Mouse (Mus musculus) testis, adult 2 months (tissue): Measurements from ENCODE around the gene Rab5c. TPM values are rescaled to one million over a fixed set of nuclear protein-coding genes. Genes with fewer than 3 reads are reported as not detected.

Experiments
- H3K27ac ChIP-seq: fragments of 200-500 bp; 2 replicates; pipeline ENCODE4 v1.5.1; 2012; ENCODE audit warnings: low read depth, low read length; ENCODE audit not compliant: control insufficient read depth, insufficient read depth
- H3K27me3 ChIP-seq: fragments of 200-500 bp; 2 replicates; pipeline ENCODE4 v1.6.1; 2012; ENCODE audit warnings: mild to moderate bottlenecking, low read length, moderate library complexity; ENCODE audit not compliant: control insufficient read depth, insufficient read depth
- H3K36me3 ChIP-seq: fragments of 200-500 bp; 2 replicates; pipeline ENCODE4 v1.6.1; 2012; ENCODE audit warnings: mild to moderate bottlenecking, low read length; ENCODE audit not compliant: control insufficient read depth, insufficient read depth
- H3K4me1 ChIP-seq: fragments of 200-500 bp; 2 replicates; pipeline ENCODE4 v1.6.1; 2012; ENCODE audit warnings: low read length; ENCODE audit not compliant: control insufficient read depth, insufficient read depth
- H3K4me3 ChIP-seq: fragments of 200-500 bp; 2 replicates; pipeline ENCODE4 v1.5.1; 2012; ENCODE audit warnings: low read depth, mild to moderate bottlenecking, low read length, moderate library complexity, mixed read lengths; ENCODE audit not compliant: control insufficient read depth
- CTCF ChIP-seq: fragments of 200-500 bp; IDR thresholded peaks from 2 replicates; pipeline ENCODE4 v1.5.1; 2012; ENCODE audit warnings: low read depth, mild to moderate bottlenecking, inconsistent platforms, low read length, moderate library complexity; ENCODE audit not compliant: control insufficient read depth, insufficient read depth, insufficient replicate concordance
- POLR2A ChIP-seq: fragments of 200-500 bp; IDR thresholded peaks from 2 replicates; pipeline ENCODE4 v1.6.1; 2012; ENCODE audit warnings: low read depth, mild to moderate bottlenecking, inconsistent platforms, low read length, moderate library complexity; ENCODE audit not compliant: control insufficient read depth
- polyA plus RNA-seq: library from polyadenylated mRNA; depleted of rRNA; stranded (reverse); fragments of >200 nt; gene quantifications from 2 replicates; pipeline ENCODE4 v1.2.3, GENCODE M21; 2012

Gene Rab5c
- polyA plus RNA-seq, 1 experiment, result 90.7 TPM

- Histone ChIP-seq H3K27ac (no peak overlapping the region), H3K4me3 (peak overlapping the region; percentile 70), H3K36me3 (no peaks in the 10 kb centered on the region), H3K4me1 (peaks cover 21% of the 10 kb centered on the region), H3K27me3 (no peaks in the 10 kb centered on the region; the same call in 1 of the 2 replicates)
- TF ChIP-seq POLR2A, result peak; percentile 46; the same call in 1 of the 2 replicates
- peak; percentile 91 for TF ChIP-seq CTCF
Observed at GRCm38 (mm10) chr11:100761547-100762045, 23.6 kb upstream of the Rab5c start.

DNA sequence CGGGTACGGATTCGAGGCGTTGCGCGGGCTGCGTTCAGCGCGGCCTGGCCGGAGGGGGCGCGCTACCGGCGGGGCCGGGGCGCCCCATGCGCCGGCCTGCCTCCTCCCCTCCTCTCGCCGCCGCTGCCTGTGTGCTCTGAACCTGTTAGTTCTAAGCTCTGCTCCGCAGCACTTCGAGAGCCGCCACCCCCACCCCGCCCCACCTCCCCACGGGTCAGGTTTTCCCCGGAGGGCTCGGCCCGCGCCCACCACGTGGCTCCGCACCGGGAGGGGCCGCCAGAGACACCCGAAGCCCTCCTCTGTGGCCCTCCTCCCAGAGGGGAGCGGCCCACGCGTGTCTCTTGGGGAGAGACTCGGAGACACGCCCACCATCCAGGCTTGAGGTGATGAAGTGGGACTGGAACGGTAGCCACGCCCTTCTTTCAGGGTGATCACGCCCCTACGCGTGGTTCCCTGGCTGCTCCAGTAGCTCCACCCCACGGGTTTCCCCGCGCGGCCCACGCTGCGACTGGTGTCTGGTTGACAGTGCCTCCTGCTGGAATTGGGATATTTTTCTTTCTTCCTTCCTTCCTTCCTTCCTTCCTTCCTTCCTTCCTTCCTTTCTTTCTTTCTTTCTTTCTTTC is 21.7 kb upstream of the Rab5c start, which contains the start of gene Kcnh4:
Gene Kcnh4 (minus strand): TSS at position 332 of the 623 bp plus-strand sequence.
- H3K36me3 ChIP-seq, result no peaks in the 10 kb centered on the region
- no peak for TF ChIP-seq POLR2A
- TF ChIP-seq CTCF, result no peak
- H3K27ac ChIP-seq, result no peak within 1 kb of the TSS
- no peaks in the 10 kb centered on the region; the same call in 1 of the 2 replicates for H3K27me3 ChIP-seq
- H3K4me1 ChIP-seq, result peaks cover 21% of the 10 kb centered on the region
- H3K4me3 ChIP-seq, result peak within 1 kb of the TSS; percentile 58

- Histone ChIP-seq H3K4me3 (peak overlapping the region; percentile 49), H3K27ac (no peak overlapping the region), H3K4me1 (peaks cover 21% of the 10 kb centered on the region), H3K27me3 (no peaks in the 10 kb centered on the region; the same call in 1 of the 2 replicates), H3K36me3 (no peaks in the 10 kb centered on the region)
- TF ChIP-seq POLR2A (no peak), CTCF (no peak)
Observed at GRCm38 (mm10) chr11:100758707-100759610, 20.9 kb upstream of the Rab5c start.

DNA sequence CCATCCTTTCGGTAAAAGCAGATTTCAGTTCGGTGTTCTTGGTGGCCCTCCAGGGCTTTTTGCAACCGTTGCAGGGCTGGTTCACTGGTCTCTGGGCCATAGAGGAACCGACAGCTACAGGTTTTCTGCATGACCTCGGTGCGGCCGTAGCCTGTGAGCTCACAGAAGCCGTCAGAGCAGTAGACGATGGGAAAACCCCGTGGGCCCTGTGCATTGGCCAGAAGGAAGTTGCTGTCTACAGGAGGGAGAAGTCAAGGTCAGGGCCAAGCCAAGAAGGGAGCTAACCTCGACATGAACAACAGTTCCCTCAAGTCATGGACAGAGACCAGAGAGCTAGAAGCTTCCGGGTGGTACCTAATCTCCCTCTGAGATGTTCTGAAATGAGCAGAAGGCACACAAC is 19.6 kb upstream of the Rab5c start:
- no peak for TF ChIP-seq CTCF
- TF ChIP-seq POLR2A, result no peak
- Histone ChIP-seq H3K27me3 (no peaks in the 10 kb centered on the region; the same call in 1 of the 2 replicates), H3K27ac (no peak overlapping the region), H3K36me3 (no peaks in the 10 kb centered on the region), H3K4me3 (no peak overlapping the region), H3K4me1 (peaks cover 19% of the 10 kb centered on the region)

GRCm38 (mm10) chr11:100756476-100756875 is 18.5 kb upstream of the Rab5c start:
- Histone ChIP-seq H3K4me3 (no peak overlapping the region), H3K27me3 (no peaks in the 10 kb centered on the region; the same call in 1 of the 2 replicates), H3K4me1 (peaks cover 15% of the 10 kb centered on the region), H3K27ac (no peak overlapping the region), H3K36me3 (no peaks in the 10 kb centered on the region)
- TF ChIP-seq CTCF (no peak), POLR2A (no peak)

- TF ChIP-seq CTCF, result no peak
- no peak for TF ChIP-seq POLR2A
- Histone ChIP-seq H3K27ac (no peak overlapping the region), H3K4me3 (no peak overlapping the region), H3K36me3 (no peaks in the 10 kb centered on the region), H3K27me3 (no peaks in the 10 kb centered on the region; the same call in 1 of the 2 replicates), H3K4me1 (peaks cover 10% of the 10 kb centered on the region)
Observed at GRCm38 (mm10) chr11:100754693-100755057, 16.7 kb upstream of the Rab5c start.
